Mouse (Mus musculus): ENCODE data around the gene Alg12. TPM values are rescaled to one million over a fixed set of nuclear protein-coding genes. Genes with fewer than 3 reads are reported as not detected.

The Alg12 gene
- polyA plus RNA-seq, 1 experiment from 2014 or later: 8.8 TPM

- H3K27me3 ChIP-seq (replicated peaks; ENCODE audit: control insufficient read depth, insufficient read depth, low read length): no peaks in the 10 kb centered on the region
- H3K4me1 ChIP-seq (ENCODE audit: control insufficient read depth, insufficient read depth, low read length): peaks cover 18% of the 10 kb centered on the region
- DNase-seq (ENCODE audit: low spot score) (no peak), ATAC-seq (no peak)
- H3K9me3 ChIP-seq (replicated peaks; ENCODE audit: control insufficient read depth, low read length): no peaks in the 10 kb centered on the region
- H3K9ac ChIP-seq (ENCODE audit: low read length): peak overlapping the region; percentile 64
- H3K27ac ChIP-seq (ENCODE audit: low read depth, low read length): no peak overlapping the region
- H3K4me2 ChIP-seq (ENCODE audit: low read length): peak overlapping the region; percentile 83
- H3K4me3 ChIP-seq (ENCODE audit: low read depth, low read length): peak overlapping the region; percentile 44
- H3K36me3 ChIP-seq (ENCODE audit: control insufficient read depth, insufficient read depth, low read length): no peaks in the 10 kb centered on the region
- WGBS: 1% methylated on average over 11 of the region's 11 CpGs
Observed at GRCm38 (mm10) chr15:88837977-88838376, 18.9 kb upstream of the Alg12 start.

DNA sequence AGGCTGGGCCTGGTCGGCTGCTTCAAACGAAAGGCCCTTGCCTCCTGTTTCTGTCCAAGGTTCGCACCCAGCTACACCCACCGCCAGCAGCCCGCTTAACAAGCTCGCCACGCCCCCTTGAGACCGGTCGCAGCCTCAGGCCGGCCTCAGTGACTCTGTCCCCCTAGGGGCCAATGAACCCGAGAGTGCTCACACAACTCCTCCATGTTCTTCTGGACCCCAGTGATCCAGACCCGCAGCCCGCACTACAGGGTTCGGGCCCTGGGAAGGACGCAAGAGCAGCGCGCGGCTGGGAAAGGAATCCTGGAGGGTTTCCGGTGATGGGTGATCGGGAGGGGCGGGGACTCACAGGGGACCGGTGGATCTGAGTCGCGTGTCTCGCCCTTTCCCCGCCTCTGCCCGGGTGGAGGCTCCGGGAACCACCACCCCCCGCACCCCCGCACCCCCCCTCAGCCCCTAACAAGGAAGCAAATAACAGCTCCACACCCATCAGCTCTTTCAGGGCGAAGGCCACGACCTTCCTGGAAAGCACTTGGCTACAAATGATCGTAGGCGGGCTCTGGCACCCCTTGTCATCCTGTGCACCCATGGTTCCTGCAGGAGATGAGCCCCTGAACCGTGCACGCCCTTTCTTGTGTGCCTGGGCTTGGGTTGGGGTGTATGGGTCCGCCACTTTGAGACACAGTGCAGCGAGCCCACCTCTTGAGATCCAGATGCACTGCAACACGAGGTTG lies 18.2 kb upstream of the Alg12 start:
- Histone ChIP-seq H3K9ac (ENCODE audit: low read length) (peak overlapping the region; percentile 64), H3K9me3 (replicated peaks; ENCODE audit: control insufficient read depth, low read length) (no peaks in the 10 kb centered on the region), H3K27ac (ENCODE audit: low read depth, low read length) (no peak overlapping the region), H3K4me3 (ENCODE audit: low read depth, low read length) (peak overlapping the region; percentile 44), H3K36me3 (ENCODE audit: control insufficient read depth, insufficient read depth, low read length) (no peaks in the 10 kb centered on the region), H3K4me2 (ENCODE audit: low read length) (peak overlapping the region; percentile 83), H3K4me1 (ENCODE audit: control insufficient read depth, insufficient read depth, low read length) (peaks cover 18% of the 10 kb centered on the region), H3K27me3 (replicated peaks; ENCODE audit: control insufficient read depth, insufficient read depth, low read length) (no peaks in the 10 kb centered on the region)
- DNase-seq (ENCODE audit: low spot score) (peak; percentile 70), ATAC-seq (peak; percentile 60)
- under 1% methylated on average over 39 of the region's 39 CpGs for WGBS

- H3K4me1 ChIP-seq (ENCODE audit: control insufficient read depth, insufficient read depth, low read length): peaks cover 18% of the 10 kb centered on the region
- H3K4me3 ChIP-seq (ENCODE audit: low read depth, low read length): no peak overlapping the region
- WGBS: 74% methylated on average over 5 of the region's 5 CpGs
- ATAC-seq: no peak
- no peaks in the 10 kb centered on the region for H3K9me3 ChIP-seq (replicated peaks; ENCODE audit: control insufficient read depth, low read length)
- no peaks in the 10 kb centered on the region for H3K36me3 ChIP-seq (ENCODE audit: control insufficient read depth, insufficient read depth, low read length)
- peak overlapping the region; percentile 83 for H3K4me2 ChIP-seq (ENCODE audit: low read length)
- H3K9ac ChIP-seq (ENCODE audit: low read length): peak overlapping the region; percentile 64; the same call in 1 of the 2 replicates
- H3K27me3 ChIP-seq (replicated peaks; ENCODE audit: control insufficient read depth, insufficient read depth, low read length): no peaks in the 10 kb centered on the region
- H3K27ac ChIP-seq (ENCODE audit: low read depth, low read length): no peak overlapping the region
- DNase-seq (ENCODE audit: low spot score): no peak
Observed at GRCm38 (mm10) chr15:88836571-88836970, 17.5 kb upstream of the Alg12 start.

- ATAC-seq (no peak), DNase-seq (ENCODE audit: low spot score) (no peak)
- no peaks in the 10 kb centered on the region for H3K27me3 ChIP-seq (replicated peaks; ENCODE audit: control insufficient read depth, insufficient read depth, low read length)
- WGBS: 80% methylated on average over 6 of the region's 6 CpGs
- peaks cover 18% of the 10 kb centered on the region for H3K4me1 ChIP-seq (ENCODE audit: control insufficient read depth, insufficient read depth, low read length)
- no peak overlapping the region for H3K4me2 ChIP-seq (ENCODE audit: low read length)
- H3K9ac ChIP-seq (ENCODE audit: low read length): no peak overlapping the region
- no peak overlapping the region for H3K27ac ChIP-seq (ENCODE audit: low read depth, low read length)
- no peaks in the 10 kb centered on the region for H3K36me3 ChIP-seq (ENCODE audit: control insufficient read depth, insufficient read depth, low read length)
- no peak overlapping the region for H3K4me3 ChIP-seq (ENCODE audit: low read depth, low read length)
- no peaks in the 10 kb centered on the region for H3K9me3 ChIP-seq (replicated peaks; ENCODE audit: control insufficient read depth, low read length)
Observed at GRCm38 (mm10) chr15:88836031-88836430, 16.9 kb upstream of the Alg12 start.

- Histone ChIP-seq H3K9me3 (replicated peaks; ENCODE audit: control insufficient read depth, low read length) (no peaks in the 10 kb centered on the region), H3K27ac (ENCODE audit: low read depth, low read length) (no peak overlapping the region), H3K36me3 (ENCODE audit: control insufficient read depth, insufficient read depth, low read length) (no peaks in the 10 kb centered on the region), H3K4me3 (ENCODE audit: low read depth, low read length) (no peak overlapping the region), H3K9ac (ENCODE audit: low read length) (no peak overlapping the region), H3K4me1 (ENCODE audit: control insufficient read depth, insufficient read depth, low read length) (peaks cover under 1% of the 10 kb centered on the region; the same call in 1 of the 2 replicates), H3K4me2 (ENCODE audit: low read length) (no peak overlapping the region), H3K27me3 (replicated peaks; ENCODE audit: control insufficient read depth, insufficient read depth, low read length) (no peaks in the 10 kb centered on the region)
- WGBS: 86% methylated on average over 9 of the region's 9 CpGs
- ATAC-seq (no peak), DNase-seq (ENCODE audit: low spot score) (no peak)
Observed at GRCm38 (mm10) chr15:88832536-88832935, 13.4 kb upstream of the Alg12 start.

DNA sequence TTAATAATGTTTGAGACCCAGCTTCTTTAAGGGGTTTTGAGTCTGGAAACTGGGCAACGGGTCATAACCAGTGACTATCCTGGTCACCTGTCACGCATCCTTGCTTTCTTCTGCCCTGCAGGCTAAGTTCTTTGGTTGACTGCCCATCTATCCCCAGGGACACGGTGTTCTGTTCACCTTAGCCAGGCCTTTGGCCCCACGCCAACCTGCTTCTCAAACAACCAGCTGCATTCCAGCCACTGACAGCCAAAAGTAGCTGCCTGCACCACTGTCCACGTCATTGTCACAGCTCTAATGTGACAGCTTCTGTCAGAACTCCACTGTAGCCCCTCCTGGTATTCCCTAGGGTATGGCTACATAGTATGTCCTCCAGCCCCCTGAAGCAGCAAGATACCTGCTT lies 12.4 kb upstream of the Alg12 start:
- H3K4me2 ChIP-seq (ENCODE audit: low read length): no peak overlapping the region
- 54% methylated on average over 5 of the region's 5 CpGs for WGBS
- peaks cover 8% of the 10 kb centered on the region for H3K36me3 ChIP-seq (ENCODE audit: control insufficient read depth, insufficient read depth, low read length)
- H3K4me3 ChIP-seq (ENCODE audit: low read depth, low read length): no peak overlapping the region
- H3K4me1 ChIP-seq (ENCODE audit: control insufficient read depth, insufficient read depth, low read length): no peaks in the 10 kb centered on the region
- H3K9ac ChIP-seq (ENCODE audit: low read length): no peak overlapping the region
- no peaks in the 10 kb centered on the region for H3K27me3 ChIP-seq (replicated peaks; ENCODE audit: control insufficient read depth, insufficient read depth, low read length)
- H3K9me3 ChIP-seq (replicated peaks; ENCODE audit: control insufficient read depth, low read length): no peaks in the 10 kb centered on the region
- no peak for ATAC-seq
- H3K27ac ChIP-seq (ENCODE audit: low read depth, low read length): no peak overlapping the region
- DNase-seq (ENCODE audit: low spot score): no peak

DNA sequence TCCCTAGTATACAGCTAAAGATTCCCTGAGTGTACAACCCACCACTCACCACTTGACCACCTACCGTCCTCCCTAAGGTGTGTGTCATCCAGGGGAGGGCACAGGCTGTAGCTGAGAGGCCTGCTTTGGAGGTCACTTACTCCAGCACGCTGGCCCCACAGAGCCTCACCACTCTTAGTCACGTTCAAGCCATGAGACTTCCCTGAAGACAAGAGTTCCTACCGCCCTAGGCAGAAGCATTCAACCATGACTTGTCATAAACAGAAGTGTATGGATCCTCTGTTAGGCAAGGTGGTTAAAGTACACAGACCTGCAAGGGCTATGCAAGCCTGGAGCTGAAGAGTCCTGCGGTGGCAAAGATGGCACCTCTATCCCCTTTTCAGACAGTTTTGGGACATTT lies 11.6 kb upstream of the Alg12 start:
- DNase-seq (ENCODE audit: low spot score) (no peak), ATAC-seq (no peak)
- Histone ChIP-seq H3K4me2 (ENCODE audit: low read length) (no peak overlapping the region), H3K4me3 (ENCODE audit: low read depth, low read length) (no peak overlapping the region), H3K27ac (ENCODE audit: low read depth, low read length) (no peak overlapping the region), H3K4me1 (ENCODE audit: control insufficient read depth, insufficient read depth, low read length) (no peaks in the 10 kb centered on the region), H3K36me3 (ENCODE audit: control insufficient read depth, insufficient read depth, low read length) (peaks cover 16% of the 10 kb centered on the region), H3K9ac (ENCODE audit: low read length) (no peak overlapping the region), H3K9me3 (replicated peaks; ENCODE audit: control insufficient read depth, low read length) (no peaks in the 10 kb centered on the region), H3K27me3 (replicated peaks; ENCODE audit: control insufficient read depth, insufficient read depth, low read length) (no peaks in the 10 kb centered on the region)
- 80% methylated on average over 5 of the region's 5 CpGs for WGBS

- DNase-seq (ENCODE audit: low spot score): no peak
- ATAC-seq: no peak
- WGBS: 82% methylated on average over 6 of the region's 6 CpGs
- no peak overlapping the region for H3K4me3 ChIP-seq (ENCODE audit: low read depth, low read length)
- no peak overlapping the region for H3K27ac ChIP-seq (ENCODE audit: low read depth, low read length)
- H3K36me3 ChIP-seq (ENCODE audit: control insufficient read depth, insufficient read depth, low read length): peaks cover 23% of the 10 kb centered on the region
- H3K27me3 ChIP-seq (replicated peaks; ENCODE audit: control insufficient read depth, insufficient read depth, low read length): no peaks in the 10 kb centered on the region
- H3K9me3 ChIP-seq (replicated peaks; ENCODE audit: control insufficient read depth, low read length): no peaks in the 10 kb centered on the region
- H3K9ac ChIP-seq (ENCODE audit: low read length): no peak overlapping the region
- H3K4me1 ChIP-seq (ENCODE audit: control insufficient read depth, insufficient read depth, low read length): no peaks in the 10 kb centered on the region
- H3K4me2 ChIP-seq (ENCODE audit: low read length): no peak overlapping the region
Observed at GRCm38 (mm10) chr15:88829791-88830440, 10.8 kb upstream of the Alg12 start.

All from forebrain, embryonic 14.5 days (tissue).